Mouse (Mus musculus): ENCODE data around the gene Ppfia2. TPM values are rescaled to one million over a fixed set of nuclear protein-coding genes. Genes with fewer than 3 reads are reported as not detected.

The Ppfia2 gene
- total RNA-seq (2021), result 100 to 1,000 TPM; 124 to 133 TPM
- long read RNA-seq, full-length matches to known transcripts, result 2 of 28 reads
- long read RNA-seq, partial matches to known transcripts, result 6 of 28 reads
- long read RNA-seq, other reads (novel, unspliced or antisense), result 20 of 28 reads

GRCm38 (mm10) chr10:106469855-106470532, at the start of gene Ppfia2:
Gene Ppfia2 (plus strand): TSS chr10:106470339.
- DNase-seq (ENCODE audit: low spot score in 2 of 2), result peak; percentile 69 to 82

GRCm38 (mm10) chr10:106468956-106469721, 1.0 kb upstream of the Ppfia2 start:
- peak; percentile 68 to 84 for DNase-seq (ENCODE audit: low spot score in 2 of 2)

- peak in 1 of 2 experiments; percentile 16 for DNase-seq (ENCODE audit: low spot score in 2 of 2)
Measured at GRCm38 (mm10) chr10:106470533-106471205, 530 bp downstream of the Ppfia2 start.

- DNase-seq (ENCODE audit: low spot score in 2 of 2), result peak in 1 of 2 experiments; percentile 64
Measured at GRCm38 (mm10) chr10:106509281-106510165, 39.4 kb downstream of the Ppfia2 start.

- DNase-seq (ENCODE audit: low spot score in 2 of 2), result peak; percentile 8 to 62
Measured at GRCm38 (mm10) chr10:106566036-106566435, 95.9 kb downstream of the Ppfia2 start.

- no peak for DNase-seq (ENCODE audit: low spot score in 2 of 2)
Measured at GRCm38 (mm10) chr10:106585026-106585425, 114.9 kb downstream of the Ppfia2 start.

GRCm38 (mm10) chr10:106585476-106586080, 115.4 kb downstream of the Ppfia2 start:
- DNase-seq (ENCODE audit: low spot score in 2 of 2), result peak; percentile 30 to 74

- DNase-seq (ENCODE audit: low spot score in 2 of 2), result no peak
Measured at GRCm38 (mm10) chr10:106587817-106588216, 117.7 kb downstream of the Ppfia2 start.

GRCm38 (mm10) chr10:106590944-106591343, 120.8 kb downstream of the Ppfia2 start:
- DNase-seq (ENCODE audit: low spot score in 2 of 2), result peak in 1 of 2 experiments; percentile 54

GRCm38 (mm10) chr10:106596976-106597375, 126.8 kb downstream of the Ppfia2 start:
- no peak for DNase-seq (ENCODE audit: low spot score in 2 of 2)

- DNase-seq (ENCODE audit: low spot score in 2 of 2), result no peak
Measured at GRCm38 (mm10) chr10:106603319-106603898, 133.3 kb downstream of the Ppfia2 start.

- DNase-seq (ENCODE audit: low spot score in 2 of 2), result peak in 1 of 2 experiments; percentile 67
Measured at GRCm38 (mm10) chr10:106609177-106609981, 139.2 kb downstream of the Ppfia2 start.

- DNase-seq (ENCODE audit: low spot score in 2 of 2), result no peak
Measured at GRCm38 (mm10) chr10:106610222-106610621, 140.1 kb downstream of the Ppfia2 start.

- no peak for DNase-seq (ENCODE audit: low spot score in 2 of 2)
Measured at GRCm38 (mm10) chr10:106618194-106618593, 148.1 kb downstream of the Ppfia2 start.

GRCm38 (mm10) chr10:106620952-106621351, 150.8 kb downstream of the Ppfia2 start:
- DNase-seq (ENCODE audit: low spot score in 2 of 2), result no peak

- DNase-seq (ENCODE audit: low spot score in 2 of 2), result no peak
Measured at GRCm38 (mm10) chr10:106623342-106623741, 153.2 kb downstream of the Ppfia2 start.

- peak; percentile 45 to 85 for DNase-seq (ENCODE audit: low spot score in 2 of 2)
Measured at GRCm38 (mm10) chr10:106632171-106632935, 162.2 kb downstream of the Ppfia2 start.

GRCm38 (mm10) chr10:106633898-106634297, 163.8 kb downstream of the Ppfia2 start:
- DNase-seq (ENCODE audit: low spot score in 2 of 2), result peak in 1 of 2 experiments; percentile 54

Data from layer of hippocampus, adult 18-20 months (tissue).